Mouse (Mus musculus): Measurements from ENCODE around the gene Ttc9.
A peak's percentile ranks its signal among the peaks of the same experiment; 100 is the strongest.

The Ttc9 gene

GRCm38 (mm10) chr12:81657321-81657720 is 26.3 kb downstream of the Ttc9 start:
- DNase-seq (ENCODE audit: low read depth in 1 of 2, low spot score in 2 of 2) = no peak

- peak; percentile 13 to 27 for DNase-seq (ENCODE audit: low read depth in 1 of 2, low spot score in 2 of 2)
These were observed 27.0 kb downstream of the Ttc9 start for GRCm38 (mm10) chr12:81658086-81658485.

- no peak for DNase-seq (ENCODE audit: low read depth in 1 of 2, low spot score in 2 of 2)
These were observed 31.0 kb downstream of the Ttc9 start for GRCm38 (mm10) chr12:81662076-81662475.

- no peak for DNase-seq (ENCODE audit: low read depth in 1 of 2, low spot score in 2 of 2)
These were observed 32.1 kb downstream of the Ttc9 start for GRCm38 (mm10) chr12:81663116-81663515.

- DNase-seq (ENCODE audit: low read depth in 1 of 2, low spot score in 2 of 2) = no peak
These were observed 32.9 kb downstream of the Ttc9 start for GRCm38 (mm10) chr12:81663906-81664305.

- DNase-seq (ENCODE audit: low read depth in 1 of 2, low spot score in 2 of 2) = no peak
These were observed 37.4 kb downstream of the Ttc9 start for GRCm38 (mm10) chr12:81668406-81668805.

- DNase-seq (ENCODE audit: low read depth in 1 of 2, low spot score in 2 of 2) = no peak
These were observed 44.5 kb downstream of the Ttc9 start for GRCm38 (mm10) chr12:81675557-81675956.

GRCm38 (mm10) chr12:81679807-81680529 is 48.9 kb downstream of the Ttc9 start:
- no peak for DNase-seq (ENCODE audit: low read depth in 1 of 2, low spot score in 2 of 2)

GRCm38 (mm10) chr12:81683395-81683794 is 52.3 kb downstream of the Ttc9 start:
- no peak for DNase-seq (ENCODE audit: low read depth in 1 of 2, low spot score in 2 of 2)

GRCm38 (mm10) chr12:81684096-81684495 is 53.0 kb downstream of the Ttc9 start:
- no peak for DNase-seq (ENCODE audit: low read depth in 1 of 2, low spot score in 2 of 2)

GRCm38 (mm10) chr12:81685981-81686380 is 54.9 kb downstream of the Ttc9 start:
- no peak for DNase-seq (ENCODE audit: low read depth in 1 of 2, low spot score in 2 of 2)

- DNase-seq (ENCODE audit: low read depth in 1 of 2, low spot score in 2 of 2) = no peak
These were observed 55.5 kb downstream of the Ttc9 start for GRCm38 (mm10) chr12:81686406-81687117.

- DNase-seq (ENCODE audit: low read depth in 1 of 2, low spot score in 2 of 2) = no peak
These were observed 56.8 kb downstream of the Ttc9 start for GRCm38 (mm10) chr12:81687873-81688272.

- no peak for DNase-seq (ENCODE audit: low read depth in 1 of 2, low spot score in 2 of 2)
These were observed 57.5 kb downstream of the Ttc9 start for GRCm38 (mm10) chr12:81688537-81688936.

GRCm38 (mm10) chr12:81689505-81690056 is 58.5 kb downstream of the Ttc9 start:
- DNase-seq (ENCODE audit: low read depth in 1 of 2, low spot score in 2 of 2) = no peak

GRCm38 (mm10) chr12:81690111-81690510 is 59.1 kb downstream of the Ttc9 start:
- no peak for DNase-seq (ENCODE audit: low read depth in 1 of 2, low spot score in 2 of 2)

GRCm38 (mm10) chr12:81690751-81691150 is 59.7 kb downstream of the Ttc9 start:
- no peak for DNase-seq (ENCODE audit: low read depth in 1 of 2, low spot score in 2 of 2)

GRCm38 (mm10) chr12:81691177-81691730 is 60.2 kb downstream of the Ttc9 start:
- DNase-seq (ENCODE audit: low read depth in 1 of 2, low spot score in 2 of 2) = no peak

GRCm38 (mm10) chr12:81698011-81698410 is 67.0 kb downstream of the Ttc9 start:
- DNase-seq (ENCODE audit: low read depth in 1 of 2, low spot score in 2 of 2) = no peak

- no peak for DNase-seq (ENCODE audit: low read depth in 1 of 2, low spot score in 2 of 2)
These were observed 71.9 kb downstream of the Ttc9 start for GRCm38 (mm10) chr12:81702903-81703302.

GRCm38 (mm10) chr12:81712618-81713017 is 81.6 kb downstream of the Ttc9 start:
- no peak for DNase-seq (ENCODE audit: low read depth in 1 of 2, low spot score in 2 of 2)

All from monocyte, adult 2 months (primary cell).